Mouse (Mus musculus) neural tube, embryonic 14.5 days (tissue): ENCODE measurements around the gene Atxn2. TPM values are rescaled to one million over a fixed set of nuclear protein-coding genes. Genes with fewer than 3 reads are reported as not detected.

Source experiments
- ATAC-seq: fragments of 200-750 bp; cut with Nextera tagmentation; 2 replicates; pipeline ENCODE4 v1.8.0; 2017; ENCODE audit warnings: low read depth, mild to moderate bottlenecking, moderate TSS enrichment, moderate library complexity
- H3K27ac ChIP-seq: fragments of 300-500 bp; sonication (generic); 2 replicates; pipeline ENCODE4 v1.5.1; 2014; ENCODE audit warnings: low read depth, mild to moderate bottlenecking, control low read depth, low read length, moderate library complexity, mixed read lengths
- H3K27me3 ChIP-seq: fragments of 300-500 bp; sonication (generic); 2 replicates; pipeline ENCODE4 v1.6.1; 2014; ENCODE audit warnings: low read length; ENCODE audit not compliant: control insufficient read depth, insufficient read depth
- H3K36me3 ChIP-seq: fragments of 300-500 bp; sonication (generic); 2 replicates; pipeline ENCODE4 v1.6.1; 2014; ENCODE audit warnings: low read length, mixed read lengths; ENCODE audit not compliant: control insufficient read depth, insufficient read depth
- H3K4me1 ChIP-seq: fragments of 300-500 bp; sonication (generic); 2 replicates; pipeline ENCODE4 v1.6.1; 2014; ENCODE audit warnings: low read length; ENCODE audit not compliant: control insufficient read depth, insufficient read depth
- H3K4me2 ChIP-seq: fragments of 300-500 bp; sonication (generic); 2 replicates; pipeline ENCODE4 v1.6.1; 2014; ENCODE audit warnings: mild to moderate bottlenecking, low read depth, low read length, control low read depth
- H3K4me3 ChIP-seq: fragments of 300-500 bp; sonication (generic); 2 replicates; pipeline ENCODE4 v1.5.1; 2014; ENCODE audit warnings: low read depth, low read length, control low read depth, mixed read lengths
- H3K9ac ChIP-seq: fragments of 300-500 bp; sonication (generic); replicated peaks from 2 replicates; pipeline ENCODE4 v1.6.1; 2014; ENCODE audit warnings: low read depth, mild to moderate bottlenecking, control low read depth, low read length, mixed read lengths
- H3K9me3 ChIP-seq: fragments of 300-500 bp; sonication (generic); 2 replicates; pipeline ENCODE4 v1.6.1; 2016; ENCODE audit warnings: low read length; ENCODE audit not compliant: control insufficient read depth
- WGBS: fragments of 180-500 bp; shearing (Covaris S2); extraction: QIAGEN DNeasy Blood & Tissue Kit; methylation state at CpG from one replicate; pipeline ENCODE4 v1.1.7; 2014; 5-methylcytosine and 5-hydroxymethylcytosine counted together
- polyA plus RNA-seq: library from polyadenylated mRNA; unstranded; fragments of >200 nt; fragmentation: Nextera tagmentation; extraction: Ambion mirVana; gene quantifications from 2 replicates; pipeline ENCODE4 v1.2.1, GENCODE M21; 2014

The Atxn2 gene
- polyA plus RNA-seq, 1 experiment from 2014 or later: 94.8 TPM

DNA sequence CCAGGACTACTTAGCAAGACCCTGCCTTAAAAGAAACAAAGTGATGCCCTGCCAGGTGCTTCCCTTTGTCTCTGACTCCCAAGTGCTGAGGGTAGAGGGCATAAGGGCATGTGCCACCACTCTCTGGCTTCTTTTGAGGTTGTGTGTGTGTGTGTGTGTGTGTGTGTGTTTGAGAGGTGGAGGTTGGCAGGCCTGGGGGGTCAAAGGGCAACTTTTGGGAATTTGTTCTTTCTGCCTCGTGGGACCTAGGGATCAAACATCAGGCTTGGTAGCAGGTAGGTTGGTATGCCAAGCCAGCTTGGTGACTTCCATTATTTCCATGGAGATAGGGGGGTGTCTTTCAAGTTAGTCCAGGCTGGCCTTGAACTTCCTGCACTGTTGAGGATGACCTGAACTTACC is 7.8 kb upstream of the Atxn2 start:
- Histone ChIP-seq H3K9me3 (no peaks in the 10 kb centered on the region), H3K4me2 (no peak overlapping the region), H3K4me3 (no peak overlapping the region), H3K4me1 (no peaks in the 10 kb centered on the region), H3K36me3 (no peaks in the 10 kb centered on the region), H3K9ac (no peak overlapping the region), H3K27ac (no peak overlapping the region), H3K27me3 (no peaks in the 10 kb centered on the region)
- 85% methylated on average over 1 of the region's 1 CpGs for WGBS
- no peak for ATAC-seq

DNA sequence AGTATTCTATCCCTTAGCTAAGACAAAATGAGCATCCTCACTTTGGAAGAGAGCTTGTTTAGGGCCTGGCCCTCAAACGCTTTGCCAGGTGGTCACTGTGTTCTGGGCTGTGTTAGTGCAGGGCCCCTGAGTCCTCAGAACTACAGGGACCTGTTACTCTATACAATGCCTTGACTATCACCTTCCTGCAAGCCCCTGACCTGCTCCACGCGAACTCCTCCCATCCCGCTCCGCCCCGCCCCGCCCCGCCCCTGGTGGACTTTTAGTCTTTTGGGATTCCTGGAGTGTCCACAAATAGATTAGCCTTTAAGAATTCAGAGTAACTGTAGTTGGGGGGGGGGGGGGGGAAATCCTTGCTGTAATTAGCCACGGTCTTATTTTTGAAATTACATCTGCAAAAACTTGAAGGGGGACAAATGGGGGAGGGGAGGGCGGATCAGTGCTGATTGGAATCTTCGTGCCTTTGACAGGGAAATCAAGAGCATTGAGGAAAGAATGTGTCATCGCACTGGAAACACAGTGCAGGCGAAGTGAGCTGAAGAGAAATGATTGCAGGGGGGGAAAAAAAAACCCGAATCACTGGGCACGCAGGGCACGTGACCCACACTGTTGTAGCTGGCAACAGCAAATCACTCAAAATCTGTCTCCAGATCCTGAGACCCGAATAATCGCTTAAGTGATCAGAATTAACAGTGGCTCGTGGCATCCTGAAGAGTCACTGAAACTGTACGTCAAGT is 6.5 kb upstream of the Atxn2 start:
- H3K27me3 ChIP-seq: no peaks in the 10 kb centered on the region
- H3K4me3 ChIP-seq: no peak overlapping the region
- H3K36me3 ChIP-seq: no peaks in the 10 kb centered on the region
- no peak for ATAC-seq
- no peak overlapping the region for H3K27ac ChIP-seq
- no peaks in the 10 kb centered on the region for H3K4me1 ChIP-seq
- peak overlapping the region; percentile 33 for H3K4me2 ChIP-seq
- H3K9ac ChIP-seq: no peak overlapping the region
- 9% methylated on average over 20 of the region's 20 CpGs for WGBS
- H3K9me3 ChIP-seq: no peaks in the 10 kb centered on the region

GRCm38 (mm10) chr5:121710402-121710801 is 735 bp upstream of the Atxn2 start:
- H3K36me3 ChIP-seq: no peaks in the 10 kb centered on the region
- no peaks in the 10 kb centered on the region for H3K27me3 ChIP-seq
- H3K4me1 ChIP-seq: peaks cover 18% of the 10 kb centered on the region
- no peak for ATAC-seq
- no peaks in the 10 kb centered on the region for H3K9me3 ChIP-seq
- H3K9ac ChIP-seq: no peak overlapping the region
- H3K27ac ChIP-seq: no peak overlapping the region
- H3K4me3 ChIP-seq: peak overlapping the region; percentile 98; the same call in 1 of the 2 replicates
- peak overlapping the region; percentile 87 for H3K4me2 ChIP-seq
- 44% methylated on average over 2 of the region's 2 CpGs for WGBS

DNA sequence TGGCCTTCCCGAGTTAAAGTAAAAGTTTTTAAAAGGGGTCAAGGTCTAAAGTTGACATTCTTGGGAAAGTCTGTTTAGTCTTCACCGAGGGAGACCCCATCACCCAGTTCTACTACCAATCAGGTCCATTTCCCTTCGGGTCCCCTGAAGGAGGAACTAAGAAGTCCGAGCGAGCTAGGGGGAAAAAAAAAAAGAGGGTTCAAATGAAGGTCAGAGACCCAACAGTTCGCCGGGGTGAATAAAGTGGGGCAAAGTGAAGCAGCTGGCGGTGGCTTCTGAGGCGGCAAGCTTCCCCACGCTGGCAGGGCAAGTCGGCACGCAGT is 325 bp upstream of the Atxn2 start:
- Histone ChIP-seq H3K27ac (peak overlapping the region; percentile 95), H3K4me3 (peak overlapping the region; percentile 98), H3K9me3 (no peaks in the 10 kb centered on the region), H3K27me3 (no peaks in the 10 kb centered on the region), H3K4me2 (peak overlapping the region; percentile 87), H3K9ac (peak overlapping the region; percentile 97), H3K4me1 (peaks cover 20% of the 10 kb centered on the region), H3K36me3 (no peaks in the 10 kb centered on the region)
- ATAC-seq: no peak
- 1% methylated on average over 12 of the region's 12 CpGs for WGBS

GRCm38 (mm10) chr5:121711928-121712231 is 743 bp downstream of the Atxn2 start:
- Histone ChIP-seq H3K36me3 (no peaks in the 10 kb centered on the region), H3K9me3 (no peaks in the 10 kb centered on the region), H3K9ac (peak overlapping the region; percentile 97), H3K27ac (peak overlapping the region; percentile 95), H3K4me1 (peaks cover 20% of the 10 kb centered on the region), H3K4me2 (peak overlapping the region; percentile 73; the same call in 1 of the 2 replicates), H3K4me3 (peak overlapping the region; percentile 98), H3K27me3 (no peaks in the 10 kb centered on the region)
- 0% methylated on average over 21 of the region's 57 CpGs for WGBS
- peak; percentile 45 for ATAC-seq

GRCm38 (mm10) chr5:121712232-121712933 is 1.2 kb downstream of the Atxn2 start:
- under 1% methylated on average over 33 of the region's 66 CpGs for WGBS
- H3K27ac ChIP-seq: peak overlapping the region; percentile 95

GRCm38 (mm10) chr5:121712934-121713538 is 1.9 kb downstream of the Atxn2 start:
- Histone ChIP-seq H3K27ac (peak overlapping the region; percentile 95), H3K4me2 (peak overlapping the region; percentile 73), H3K27me3 (no peaks in the 10 kb centered on the region), H3K4me3 (peak overlapping the region; percentile 98), H3K9me3 (no peaks in the 10 kb centered on the region), H3K9ac (peak overlapping the region; percentile 97), H3K36me3 (no peaks in the 10 kb centered on the region), H3K4me1 (peaks cover 20% of the 10 kb centered on the region)
- ATAC-seq: peak; percentile 39; the same call in 1 of the 2 replicates
- WGBS: 0% methylated on average over 29 of the region's 32 CpGs

More at GRCm38 (mm10) chr5:121712232-121712933, 1.2 kb downstream of the Atxn2 start:
- no peaks in the 10 kb centered on the region for H3K36me3 ChIP-seq
- peaks cover 20% of the 10 kb centered on the region for H3K4me1 ChIP-seq
- H3K4me3 ChIP-seq: peak overlapping the region; percentile 98
- H3K9ac ChIP-seq: peak overlapping the region; percentile 97
- peak overlapping the region; percentile 73 for H3K4me2 ChIP-seq
- no peaks in the 10 kb centered on the region for H3K27me3 ChIP-seq
- H3K9me3 ChIP-seq: no peaks in the 10 kb centered on the region
- peak; percentile 70 for ATAC-seq

DNA sequence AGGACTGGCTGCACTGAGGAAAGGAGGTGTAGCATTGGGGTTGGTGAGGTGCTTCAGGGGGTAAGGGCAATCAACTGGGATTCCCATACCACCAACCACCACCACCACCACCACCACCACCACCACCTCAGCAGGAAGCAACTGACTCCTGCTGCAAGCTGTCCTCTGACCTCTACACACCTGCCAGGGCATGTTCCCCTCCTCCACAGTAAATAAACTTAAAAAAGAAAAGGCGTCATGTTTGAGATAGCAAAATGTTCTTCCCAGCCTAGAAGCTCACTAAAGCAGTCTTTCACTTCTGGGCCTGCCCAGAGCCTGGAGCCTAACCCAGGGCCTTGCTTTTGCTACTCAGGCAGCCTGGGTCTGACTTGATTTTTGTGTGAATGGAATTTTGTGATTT is 3.2 kb downstream of the Atxn2 start:
- Histone ChIP-seq H3K9me3 (no peaks in the 10 kb centered on the region), H3K27me3 (no peaks in the 10 kb centered on the region), H3K36me3 (no peaks in the 10 kb centered on the region), H3K27ac (no peak overlapping the region), H3K4me1 (peaks cover 20% of the 10 kb centered on the region), H3K4me2 (peak overlapping the region; percentile 73; the same call in 1 of the 2 replicates), H3K9ac (no peak overlapping the region), H3K4me3 (no peak overlapping the region)
- no peak for ATAC-seq
- WGBS: 100% methylated on average over 1 of the region's 1 CpGs

- no peak overlapping the region for H3K27ac ChIP-seq
- H3K27me3 ChIP-seq: no peaks in the 10 kb centered on the region
- H3K36me3 ChIP-seq: no peaks in the 10 kb centered on the region
- H3K4me1 ChIP-seq: peaks cover 23% of the 10 kb centered on the region
- no peak overlapping the region for H3K4me2 ChIP-seq
- H3K9me3 ChIP-seq: no peaks in the 10 kb centered on the region
- H3K4me3 ChIP-seq: no peak overlapping the region
- whole genome bisulfite sequencing: 85% methylated on average over 6 of the region's 6 CpGs
- H3K9ac ChIP-seq: no peak overlapping the region
- no peak for ATAC-seq
Measured at GRCm38 (mm10) chr5:121714928-121715327, 3.8 kb downstream of the Atxn2 start.
